Mouse (Mus musculus): ENCODE results near the gene Srebf1. TPM values are rescaled to one million over a fixed set of nuclear protein-coding genes. Genes with fewer than 3 reads are reported as not detected.

The Srebf1 gene
- total RNA-seq, 2 experiments from 2014 or later, result 73.1 to 80.9 TPM

- peak; percentile 43; the same call in 1 of the 2 replicates for ATAC-seq (replicated peaks; ENCODE audit: low FRiP score, low TSS enrichment, poor library complexity, severe bottlenecking)
These were observed 36.8 kb downstream of the Srebf1 start for GRCm38 (mm10) chr11:60185396-60186231.

GRCm38 (mm10) chr11:60184346-60185325 lies 37.7 kb downstream of the Srebf1 start:
- ATAC-seq (replicated peaks; ENCODE audit: low FRiP score, low TSS enrichment, poor library complexity, severe bottlenecking), result peak; percentile 32; the same call in 1 of the 2 replicates

- ATAC-seq (replicated peaks; ENCODE audit: low FRiP score, low TSS enrichment, poor library complexity, severe bottlenecking), result no peak
These were observed 39.6 kb downstream of the Srebf1 start for GRCm38 (mm10) chr11:60182741-60183140.

DNA sequence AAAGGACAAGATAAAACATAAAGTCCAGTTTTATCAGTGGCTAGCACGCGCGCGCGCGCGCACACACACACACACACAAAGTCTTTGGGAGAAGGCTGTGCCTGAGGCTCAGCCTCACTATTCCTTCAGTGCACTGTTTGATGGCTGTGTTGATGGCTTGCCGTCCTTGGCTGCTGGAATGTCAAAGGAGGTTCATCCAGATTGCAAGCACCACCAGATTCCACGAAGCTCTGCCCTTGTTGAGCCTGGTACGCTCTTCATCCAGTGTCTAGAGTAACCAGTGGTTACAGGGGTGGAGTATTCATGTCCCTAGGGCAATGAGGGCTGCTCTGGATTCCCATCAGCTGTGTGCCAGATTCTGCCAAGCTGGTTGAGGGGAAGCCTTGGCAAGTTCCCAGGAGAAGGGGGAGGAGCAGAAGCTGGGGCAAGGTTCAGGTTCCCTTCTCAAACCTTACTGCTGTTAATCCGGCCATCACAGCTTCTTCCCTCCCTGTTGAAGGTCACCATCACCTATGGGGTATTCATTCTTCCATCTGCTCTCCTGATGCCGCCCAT lies 40.2 kb downstream of the Srebf1 start:
- ATAC-seq (replicated peaks; ENCODE audit: low FRiP score, low TSS enrichment, poor library complexity, severe bottlenecking), result no peak

DNA sequence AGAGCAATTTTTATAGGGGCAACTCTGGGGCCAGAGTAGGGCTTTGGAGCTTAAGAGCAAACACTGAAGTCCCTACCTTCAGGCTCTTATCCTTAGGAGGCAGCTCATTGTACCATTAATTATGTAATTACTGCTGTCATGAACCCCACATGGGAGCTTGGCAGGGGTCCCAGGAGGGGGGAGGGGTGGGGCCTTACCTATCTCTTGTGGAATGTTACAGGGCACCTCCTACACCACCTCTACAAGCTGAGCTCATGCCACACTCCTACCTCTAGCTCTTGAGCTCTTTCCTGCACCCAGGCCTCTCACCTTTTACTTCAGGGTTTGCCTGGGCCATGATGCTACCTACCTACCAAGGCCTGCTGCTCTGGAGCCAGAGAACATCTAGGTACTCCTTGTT lies 43.9 kb downstream of the Srebf1 start:
- ATAC-seq (replicated peaks; ENCODE audit: low FRiP score, low TSS enrichment, poor library complexity, severe bottlenecking), result no peak

DNA sequence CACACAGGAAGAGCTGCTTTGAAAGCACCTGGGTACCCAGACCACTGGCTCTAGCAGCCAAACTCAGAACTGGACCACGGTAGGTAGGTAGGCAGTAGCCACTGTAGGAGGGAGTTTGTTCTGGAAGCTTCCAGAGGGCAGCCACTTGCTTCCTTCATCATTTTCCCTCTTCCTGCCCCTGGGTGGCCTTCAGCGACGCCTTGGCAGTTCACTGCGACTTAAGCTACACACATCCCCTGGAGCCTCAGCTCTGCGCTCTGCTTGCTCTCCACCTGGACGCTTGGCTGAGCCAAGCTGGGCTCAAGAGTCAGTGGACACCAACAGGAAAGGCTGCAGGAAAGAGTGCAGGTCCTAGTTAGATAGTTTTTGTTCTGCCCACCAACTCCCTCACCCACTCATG lies 44.4 kb downstream of the Srebf1 start:
- no peak for ATAC-seq (replicated peaks; ENCODE audit: low FRiP score, low TSS enrichment, poor library complexity, severe bottlenecking)

GRCm38 (mm10) chr11:60176975-60177657 lies 45.3 kb downstream of the Srebf1 start:
- 0 out of 2 replicates have a peak, but pooled peaks have one; percentile 7 for ATAC-seq (replicated peaks; ENCODE audit: low FRiP score, low TSS enrichment, poor library complexity, severe bottlenecking)

- ATAC-seq (replicated peaks; ENCODE audit: low FRiP score, low TSS enrichment, poor library complexity, severe bottlenecking), result peak; percentile 67
These were observed 46.0 kb downstream of the Srebf1 start for GRCm38 (mm10) chr11:60176182-60176974.

- ATAC-seq (replicated peaks; ENCODE audit: low FRiP score, low TSS enrichment, poor library complexity, severe bottlenecking), result peak; percentile 74
These were observed 46.8 kb downstream of the Srebf1 start for GRCm38 (mm10) chr11:60175371-60176181.

GRCm38 (mm10) chr11:60173606-60174184 lies 48.7 kb downstream of the Srebf1 start:
- ATAC-seq (replicated peaks; ENCODE audit: low FRiP score, low TSS enrichment, poor library complexity, severe bottlenecking), result no peak

DNA sequence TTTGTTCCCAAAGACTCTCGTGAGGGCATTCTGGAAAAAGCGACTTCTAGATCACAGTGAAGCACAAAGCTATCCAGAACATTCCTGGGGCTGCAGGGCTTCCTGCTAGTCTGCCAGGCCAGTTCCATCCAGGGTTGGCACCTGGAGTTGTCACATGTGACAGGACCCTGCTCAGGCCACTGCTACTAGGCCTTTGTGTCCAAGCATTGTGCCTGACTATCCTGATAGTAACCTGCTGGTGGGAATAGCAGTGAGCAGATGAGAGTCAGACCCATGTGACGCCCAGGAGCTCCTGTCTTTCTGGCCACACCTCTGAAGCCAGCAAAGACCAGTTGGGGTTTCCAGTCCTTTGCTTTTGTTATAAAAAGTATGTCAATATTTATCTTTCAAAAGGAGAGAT lies 50.3 kb downstream of the Srebf1 start:
- ATAC-seq (replicated peaks; ENCODE audit: low FRiP score, low TSS enrichment, poor library complexity, severe bottlenecking), result no peak

DNA sequence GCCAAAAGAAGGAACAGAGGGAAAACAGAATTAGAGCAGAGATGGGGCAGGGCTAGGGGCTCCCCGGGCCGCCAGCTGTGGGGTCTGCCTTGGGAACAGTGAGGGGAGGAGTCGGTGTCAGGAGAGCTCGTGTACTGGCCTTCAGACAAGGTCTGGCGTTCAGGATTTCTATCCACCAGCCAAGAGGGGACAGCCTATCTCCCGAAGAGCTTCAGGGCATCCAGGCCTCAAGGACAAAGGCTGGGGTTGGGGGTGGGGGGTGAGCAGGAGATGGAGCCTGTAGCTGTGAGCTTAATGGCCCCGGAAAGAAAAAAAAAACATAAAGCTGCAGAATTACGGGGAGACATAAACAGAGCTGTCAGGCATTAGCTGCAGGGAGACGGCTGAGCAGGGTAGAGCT lies 53.6 kb downstream of the Srebf1 start:
- no peak for ATAC-seq (replicated peaks; ENCODE audit: low FRiP score, low TSS enrichment, poor library complexity, severe bottlenecking)

GRCm38 (mm10) chr11:60165076-60165475 lies 57.3 kb downstream of the Srebf1 start:
- ATAC-seq (replicated peaks; ENCODE audit: low FRiP score, low TSS enrichment, poor library complexity, severe bottlenecking), result no peak

- ATAC-seq (replicated peaks; ENCODE audit: low FRiP score, low TSS enrichment, poor library complexity, severe bottlenecking), result no peak
These were observed 57.9 kb downstream of the Srebf1 start for GRCm38 (mm10) chr11:60164450-60164849.

GRCm38 (mm10) chr11:60163362-60163761 lies 59.0 kb downstream of the Srebf1 start:
- ATAC-seq (replicated peaks; ENCODE audit: low FRiP score, low TSS enrichment, poor library complexity, severe bottlenecking), result no peak

GRCm38 (mm10) chr11:60162547-60162946 lies 59.8 kb downstream of the Srebf1 start:
- ATAC-seq (replicated peaks; ENCODE audit: low FRiP score, low TSS enrichment, poor library complexity, severe bottlenecking), result no peak

DNA sequence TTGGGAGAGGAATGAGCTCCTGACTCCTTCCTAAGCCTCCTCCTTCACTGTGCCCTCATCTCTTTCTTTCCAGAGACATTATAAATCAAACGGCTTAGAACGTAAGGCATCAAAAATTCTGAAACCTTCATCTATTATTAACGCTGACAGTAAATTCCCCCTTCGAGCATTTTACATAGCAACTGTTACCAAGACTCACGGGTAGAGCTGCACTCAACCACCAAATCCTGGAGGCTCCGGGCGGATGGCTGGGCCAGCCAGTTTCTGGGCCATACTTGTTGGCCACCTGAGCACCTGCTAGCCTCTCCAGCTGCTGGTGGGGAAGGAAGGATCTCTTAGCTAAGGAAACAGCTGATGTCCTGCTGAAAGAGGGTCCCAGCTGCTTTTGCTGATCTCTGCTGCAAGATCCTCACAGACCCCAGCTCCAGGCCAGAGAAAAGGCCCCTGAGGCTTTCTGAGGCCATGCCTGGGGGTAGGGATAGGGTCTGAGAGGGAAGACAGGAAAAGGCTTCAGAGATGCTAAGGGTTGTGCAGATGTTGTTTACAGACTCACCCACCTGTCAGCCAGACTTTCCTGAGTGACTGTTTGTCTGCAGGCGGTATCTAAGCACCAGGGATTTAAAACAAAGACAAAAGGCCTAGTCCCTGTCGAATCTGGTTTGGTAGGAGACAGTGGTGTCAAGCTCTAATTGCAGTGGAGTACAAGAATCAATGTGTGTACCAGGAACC lies 61.1 kb downstream of the Srebf1 start:
- no peak for ATAC-seq (replicated peaks; ENCODE audit: low FRiP score, low TSS enrichment, poor library complexity, severe bottlenecking)
